Mouse (Mus musculus) heart, embryonic 16.5 days (tissue): ENCODE data around the gene Dab1. TPM values are rescaled to one million over a fixed set of nuclear protein-coding genes. Genes with fewer than 3 reads are reported as not detected.

Experiments
- ATAC-seq: fragments of 200-750 bp; cut with Nextera tagmentation; replicated peaks from 2 replicates; pipeline ENCODE4 v1.8.0; 2017; ENCODE audit warnings: moderate number of reproducible peaks; ENCODE audit not compliant: insufficient read depth, low FRiP score; ENCODE audit errors: extremely low read depth
- H3K27ac ChIP-seq: fragments of 300-500 bp; sonication (generic); 2 replicates; pipeline ENCODE4 v1.5.1; 2014; ENCODE audit warnings: mild to moderate bottlenecking, low read length, control low read depth, moderate library complexity
- H3K27me3 ChIP-seq: fragments of 300-500 bp; sonication (generic); 2 replicates; pipeline ENCODE4 v1.6.1; 2014; ENCODE audit warnings: low read length, mixed read lengths; ENCODE audit not compliant: control insufficient read depth, insufficient read depth
- H3K36me3 ChIP-seq: fragments of 300-500 bp; sonication (generic); 2 replicates; pipeline ENCODE4 v1.6.1; 2014; ENCODE audit not compliant: control insufficient read depth, insufficient read depth
- H3K4me1 ChIP-seq: fragments of 300-500 bp; sonication (generic); 2 replicates; pipeline ENCODE4 v1.6.1; 2014; ENCODE audit warnings: low read length, mixed read lengths; ENCODE audit not compliant: control insufficient read depth, insufficient read depth
- H3K4me2 ChIP-seq: fragments of 300-500 bp; sonication (generic); 2 replicates; pipeline ENCODE4 v1.6.1; 2014; ENCODE audit warnings: low read depth, mild to moderate bottlenecking, control low read depth, low read length
- H3K4me3 ChIP-seq: fragments of 300-500 bp; sonication (generic); 2 replicates; pipeline ENCODE4 v1.5.1; 2014; ENCODE audit warnings: mild to moderate bottlenecking, control low read depth, low read length
- H3K9ac ChIP-seq: fragments of 300-500 bp; sonication (generic); 2 replicates; pipeline ENCODE4 v1.6.1; 2014; ENCODE audit warnings: low read length, control low read depth
- H3K9me3 ChIP-seq: fragments of 300-500 bp; sonication (generic); replicated peaks from 2 replicates; pipeline ENCODE4 v1.6.1; 2016; ENCODE audit warnings: low read length; ENCODE audit not compliant: control insufficient read depth
- WGBS: fragments of 180-500 bp; shearing (Covaris S2); extraction: QIAGEN DNeasy Blood & Tissue Kit; methylation state at CpG from one replicate; pipeline ENCODE4 v1.1.7; 2014; 5-methylcytosine and 5-hydroxymethylcytosine counted together
- polyA plus RNA-seq: library from polyadenylated mRNA; unstranded; fragments of >200 nt; fragmentation: Nextera tagmentation; extraction: Ambion mirVana; gene quantifications from 2 replicates; pipeline ENCODE4 v1.2.1, GENCODE M21; 2015

Dab1 gene
- polyA plus RNA-seq, 1 experiment from 2014 or later: 0.85 TPM

DNA sequence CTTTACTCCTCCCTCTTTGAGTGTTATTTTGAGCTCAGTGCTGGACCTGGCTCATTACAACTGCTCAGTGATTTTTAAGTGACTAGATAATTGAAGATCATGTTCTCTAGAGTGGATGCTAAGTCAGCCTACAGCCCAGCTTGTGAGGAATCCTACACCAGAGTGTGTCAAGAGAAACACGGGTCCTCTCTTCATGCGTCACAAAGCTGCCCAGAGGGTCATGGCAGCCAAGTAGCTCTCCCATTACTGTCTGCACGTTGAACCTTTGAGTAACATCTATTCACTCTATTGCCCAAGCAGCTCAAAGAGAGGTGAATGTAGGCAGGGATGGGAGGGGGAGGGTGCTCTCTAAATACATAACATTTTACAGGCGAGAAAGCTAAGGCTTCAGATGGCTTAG lies 277.6 kb downstream of the Dab1 start:
- Histone ChIP-seq H3K4me3 (no peak overlapping the region), H3K27ac (no peak overlapping the region), H3K9me3 (no peaks in the 10 kb centered on the region), H3K4me1 (no peaks in the 10 kb centered on the region), H3K4me2 (no peak overlapping the region), H3K36me3 (no peaks in the 10 kb centered on the region), H3K27me3 (no peaks in the 10 kb centered on the region), H3K9ac (no peak overlapping the region)
- WGBS: 64% methylated on average over 4 of the region's 4 CpGs
- no peak for ATAC-seq

DNA sequence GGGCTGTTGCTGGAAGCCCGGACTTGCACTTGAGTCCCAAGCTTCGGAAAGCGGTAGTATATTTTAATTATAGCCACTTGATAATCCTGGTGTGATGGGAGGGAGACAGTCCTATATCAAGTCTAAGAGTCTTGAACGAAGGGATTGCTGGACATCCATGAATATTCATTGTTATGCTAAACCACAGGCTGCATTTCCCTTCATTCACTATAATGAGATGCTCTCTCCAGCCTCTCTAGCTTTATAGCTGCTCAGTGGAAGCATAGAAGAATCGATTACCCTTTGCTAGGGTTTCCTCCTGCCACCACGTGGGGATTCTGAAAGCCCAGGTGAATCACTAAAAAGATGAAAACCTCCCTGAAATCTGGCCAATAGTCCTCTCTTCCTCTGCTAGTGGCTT lies 278.5 kb downstream of the Dab1 start:
- no peak overlapping the region for H3K4me2 ChIP-seq
- H3K27ac ChIP-seq: no peak overlapping the region
- no peak for ATAC-seq
- no peaks in the 10 kb centered on the region for H3K4me1 ChIP-seq
- no peaks in the 10 kb centered on the region for H3K36me3 ChIP-seq
- H3K9me3 ChIP-seq: no peaks in the 10 kb centered on the region
- 72% methylated on average over 6 of the region's 6 CpGs for WGBS
- H3K27me3 ChIP-seq: no peaks in the 10 kb centered on the region
- no peak overlapping the region for H3K4me3 ChIP-seq
- H3K9ac ChIP-seq: no peak overlapping the region

DNA sequence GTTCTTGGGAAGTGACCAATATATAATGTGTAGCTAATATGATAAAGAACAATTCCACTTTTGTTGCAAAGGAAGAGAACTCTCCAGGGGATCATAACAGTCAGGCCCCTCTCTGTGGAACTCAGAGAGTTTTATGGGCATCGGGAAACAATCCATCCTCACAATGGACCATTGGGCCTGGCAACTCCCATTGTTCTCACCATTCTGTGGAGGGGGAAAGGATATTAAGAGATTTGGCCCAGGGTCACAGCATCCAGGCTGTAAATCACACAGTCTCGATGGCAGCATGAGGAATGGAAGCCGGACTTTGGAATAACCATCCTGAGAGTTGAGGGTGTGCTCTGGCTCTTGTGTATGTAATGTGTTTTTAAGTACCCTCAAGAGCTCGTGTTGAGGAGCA lies 292.3 kb downstream of the Dab1 start:
- no peak overlapping the region for H3K27ac ChIP-seq
- no peaks in the 10 kb centered on the region for H3K9me3 ChIP-seq
- no peak overlapping the region for H3K9ac ChIP-seq
- 65% methylated on average over 4 of the region's 4 CpGs for WGBS
- ATAC-seq: no peak
- H3K4me3 ChIP-seq: no peak overlapping the region
- no peaks in the 10 kb centered on the region for H3K27me3 ChIP-seq
- H3K36me3 ChIP-seq: no peaks in the 10 kb centered on the region
- H3K4me2 ChIP-seq: no peak overlapping the region
- no peaks in the 10 kb centered on the region; the same call in 1 of the 2 replicates for H3K4me1 ChIP-seq

DNA sequence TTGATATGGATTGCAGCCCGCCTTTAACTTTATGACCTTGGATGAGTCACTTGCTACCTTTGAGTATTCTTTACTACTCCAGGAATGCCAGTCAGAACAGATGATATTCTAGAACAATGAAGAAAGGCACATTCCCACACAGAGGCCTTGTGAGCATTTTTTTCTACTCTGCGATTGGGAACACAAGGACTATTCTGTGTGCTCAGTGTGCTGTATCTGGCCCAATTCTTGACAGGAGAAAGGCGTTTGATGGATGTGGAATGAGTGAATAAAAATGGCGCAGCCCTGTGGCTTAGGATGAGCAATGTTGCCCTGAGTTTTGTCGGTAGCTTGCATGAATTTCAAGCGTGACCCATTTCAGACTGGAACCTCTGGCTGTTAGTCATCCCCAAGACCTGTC lies 292.9 kb downstream of the Dab1 start:
- no peak overlapping the region for H3K9ac ChIP-seq
- no peak overlapping the region for H3K4me3 ChIP-seq
- H3K4me2 ChIP-seq: no peak overlapping the region
- no peak for ATAC-seq
- no peaks in the 10 kb centered on the region for H3K9me3 ChIP-seq
- H3K27ac ChIP-seq: no peak overlapping the region
- H3K4me1 ChIP-seq: no peaks in the 10 kb centered on the region; the same call in 1 of the 2 replicates
- 77% methylated on average over 6 of the region's 6 CpGs for WGBS
- no peaks in the 10 kb centered on the region for H3K36me3 ChIP-seq
- H3K27me3 ChIP-seq: no peaks in the 10 kb centered on the region

DNA sequence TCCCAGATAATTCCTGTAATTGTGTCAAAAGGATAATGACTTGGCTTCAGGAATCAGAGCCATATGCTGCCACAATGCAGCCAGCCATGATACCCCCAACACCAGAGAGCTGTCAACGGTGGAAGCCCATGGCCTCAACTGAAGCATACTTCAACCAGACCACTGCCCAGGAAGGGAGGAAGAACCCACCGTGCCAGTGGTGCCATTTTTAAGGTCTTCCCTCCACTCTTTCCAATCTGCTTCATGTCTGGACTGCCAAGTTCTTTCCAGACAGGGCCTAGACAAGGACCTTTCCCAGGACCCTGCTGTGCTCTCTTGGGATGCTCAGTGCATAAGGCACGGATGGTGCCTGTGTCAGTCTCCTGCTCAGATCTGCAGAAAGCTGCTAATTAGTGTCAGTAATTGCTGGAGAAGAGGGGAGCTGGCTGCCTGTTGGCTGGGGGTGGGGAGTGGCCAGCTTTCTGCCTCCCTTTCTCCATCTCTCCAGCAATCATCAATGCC lies 303.3 kb downstream of the Dab1 start:
- H3K27me3 ChIP-seq: no peaks in the 10 kb centered on the region
- H3K4me2 ChIP-seq: no peak overlapping the region
- H3K9ac ChIP-seq: no peak overlapping the region
- H3K36me3 ChIP-seq: no peaks in the 10 kb centered on the region
- H3K4me1 ChIP-seq: no peaks in the 10 kb centered on the region
- no peak for ATAC-seq
- H3K27ac ChIP-seq: no peak overlapping the region
- no peaks in the 10 kb centered on the region for H3K9me3 ChIP-seq
- no peak overlapping the region for H3K4me3 ChIP-seq
- 59% methylated on average over 3 of the region's 3 CpGs for WGBS

DNA sequence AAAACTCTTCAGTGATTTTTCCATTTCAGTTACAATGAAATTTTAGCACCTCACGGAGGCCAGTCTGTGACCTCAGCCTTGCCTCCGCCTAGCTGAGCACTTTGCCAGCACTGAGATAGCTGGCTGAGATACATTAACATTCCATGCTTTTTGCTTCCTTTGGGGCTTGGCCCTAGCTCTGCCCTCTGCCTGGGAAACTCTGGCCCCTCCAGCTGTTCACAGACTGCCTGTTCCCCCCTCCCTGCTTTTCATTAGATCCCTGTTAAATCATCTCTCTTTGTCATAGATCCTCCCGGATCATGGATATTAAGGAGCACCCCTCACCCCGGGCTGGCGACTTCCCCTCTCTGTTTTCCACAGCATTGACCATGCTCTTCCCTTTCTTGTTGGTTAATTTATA lies 307.5 kb downstream of the Dab1 start:
- no peak overlapping the region for H3K4me3 ChIP-seq
- H3K9me3 ChIP-seq: no peaks in the 10 kb centered on the region
- WGBS: 43% methylated on average over 5 of the region's 5 CpGs
- H3K27ac ChIP-seq: no peak overlapping the region
- H3K4me1 ChIP-seq: no peaks in the 10 kb centered on the region
- H3K9ac ChIP-seq: no peak overlapping the region
- H3K36me3 ChIP-seq: no peaks in the 10 kb centered on the region
- ATAC-seq: no peak
- H3K4me2 ChIP-seq: no peak overlapping the region
- no peaks in the 10 kb centered on the region for H3K27me3 ChIP-seq

DNA sequence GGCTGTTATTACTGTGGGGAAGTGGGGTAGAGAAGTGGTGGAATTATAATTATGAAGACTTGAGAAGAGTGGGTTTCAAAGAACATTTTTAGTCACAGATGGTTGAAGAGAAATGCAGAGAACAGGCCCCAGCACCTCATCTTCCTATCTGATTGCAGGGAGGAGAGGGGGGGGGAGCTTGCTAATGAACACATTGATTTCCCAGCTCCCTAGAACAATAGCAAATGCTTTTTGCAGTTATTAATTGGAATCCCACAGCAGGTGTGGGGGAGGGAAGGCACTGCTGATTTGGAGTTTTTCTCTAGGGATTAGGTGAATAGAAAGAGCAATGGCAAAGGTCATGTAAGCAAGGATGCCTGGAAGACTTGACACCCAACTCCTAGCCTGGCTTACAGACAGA lies 310.5 kb downstream of the Dab1 start:
- H3K36me3 ChIP-seq: no peaks in the 10 kb centered on the region
- H3K4me2 ChIP-seq: no peak overlapping the region
- H3K4me1 ChIP-seq: no peaks in the 10 kb centered on the region
- no peaks in the 10 kb centered on the region for H3K9me3 ChIP-seq
- ATAC-seq: no peak
- no peak overlapping the region for H3K4me3 ChIP-seq
- H3K9ac ChIP-seq: no peak overlapping the region
- no peaks in the 10 kb centered on the region for H3K27me3 ChIP-seq
- no peak overlapping the region for H3K27ac ChIP-seq

DNA sequence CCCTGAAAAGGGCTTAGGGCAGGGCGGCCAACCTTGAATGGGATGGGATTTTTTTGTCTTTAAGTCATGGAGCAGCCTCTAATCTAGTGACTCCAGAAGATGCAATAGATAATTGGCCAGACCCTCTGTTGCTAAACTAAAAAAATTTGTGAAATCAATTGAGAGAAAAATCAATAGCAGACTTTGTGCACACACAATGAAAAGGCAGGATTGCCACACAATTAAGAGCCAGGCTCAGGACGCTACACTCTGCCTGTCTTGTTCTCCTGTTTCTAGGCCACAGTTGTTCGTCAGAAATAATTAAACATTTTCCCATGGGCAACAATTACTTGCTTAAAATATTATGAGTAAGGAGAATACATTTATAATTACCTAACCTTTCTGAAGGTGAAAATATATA lies 315.2 kb downstream of the Dab1 start:
- no peaks in the 10 kb centered on the region for H3K27me3 ChIP-seq
- WGBS: 83% methylated on average over 3 of the region's 3 CpGs

DNA sequence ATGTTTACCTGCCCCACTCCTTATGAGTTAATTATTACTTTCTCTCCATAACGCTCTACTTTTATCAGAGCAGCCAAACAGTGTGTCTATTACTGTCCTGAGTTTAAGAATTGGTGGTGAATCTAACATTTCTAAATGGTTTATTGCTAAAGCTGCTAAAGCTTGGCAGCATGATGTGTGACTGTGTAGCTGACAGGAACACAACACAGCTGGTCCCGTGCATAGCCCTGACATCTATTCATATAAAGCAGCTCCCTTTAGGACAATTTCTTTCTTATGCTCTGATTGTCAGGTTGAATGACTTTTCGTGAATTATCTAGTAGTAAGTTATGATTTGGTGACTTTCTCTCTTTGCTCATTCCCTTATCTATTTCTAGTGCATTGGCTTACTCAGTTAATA lies 329.1 kb downstream of the Dab1 start:
- WGBS: 59% methylated on average over 3 of the region's 3 CpGs

More for the DNA sequence above, 315.2 kb downstream of the Dab1 start:
- H3K4me3 ChIP-seq: no peak overlapping the region
- H3K36me3 ChIP-seq: no peaks in the 10 kb centered on the region
- H3K9ac ChIP-seq: no peak overlapping the region
- H3K27ac ChIP-seq: no peak overlapping the region
- H3K4me2 ChIP-seq: no peak overlapping the region
- no peaks in the 10 kb centered on the region for H3K9me3 ChIP-seq
- ATAC-seq: no peak
- no peaks in the 10 kb centered on the region for H3K4me1 ChIP-seq

More for the DNA sequence above, 329.1 kb downstream of the Dab1 start:
- H3K36me3 ChIP-seq: no peaks in the 10 kb centered on the region
- no peak for ATAC-seq
- H3K4me2 ChIP-seq: no peak overlapping the region
- no peak overlapping the region for H3K4me3 ChIP-seq
- H3K27ac ChIP-seq: no peak overlapping the region
- no peak overlapping the region for H3K9ac ChIP-seq
- H3K4me1 ChIP-seq: no peaks in the 10 kb centered on the region
- H3K27me3 ChIP-seq: no peaks in the 10 kb centered on the region
- H3K9me3 ChIP-seq: no peaks in the 10 kb centered on the region
